Mouse (Mus musculus): ENCODE data around the gene Spata7. TPM values are rescaled to one million over a fixed set of nuclear protein-coding genes. Genes with fewer than 3 reads are reported as not detected.

The Spata7 gene
- polyA plus RNA-seq, 1 experiment from 2014 or later, result 26.6 TPM

GRCm38 (mm10) chr12:98662617-98663016 is 34.7 kb downstream of the Spata7 start:
- H3K4me2 ChIP-seq (ENCODE audit: low read depth, low read length, severe bottlenecking), result no peak overlapping the region
- ATAC-seq (replicated peaks; ENCODE audit: low FRiP score), result no peak
- H3K36me3 ChIP-seq (ENCODE audit: control insufficient read depth, insufficient read depth, low read length), result no peaks in the 10 kb centered on the region; the same call in 1 of the 2 replicates
- no peaks in the 10 kb centered on the region for H3K4me1 ChIP-seq (replicated peaks; ENCODE audit: control insufficient read depth, insufficient read depth, low read length)
- H3K4me3 ChIP-seq (ENCODE audit: low read depth, low read length), result no peak overlapping the region
- no peak overlapping the region for H3K27ac ChIP-seq (ENCODE audit: low read depth, low read length)
- no peaks in the 10 kb centered on the region for H3K27me3 ChIP-seq (ENCODE audit: control insufficient read depth, insufficient read depth, low read length)
- no peak overlapping the region for H3K9ac ChIP-seq (ENCODE audit: low read length)
- H3K9me3 ChIP-seq (ENCODE audit: control insufficient read depth, low read length), result no peaks in the 10 kb centered on the region
- DNase-seq (ENCODE audit: low spot score), result no peak
- 92% methylated on average over 7 of the region's 7 CpGs for WGBS

GRCm38 (mm10) chr12:98668132-98668814 is 40.3 kb downstream of the Spata7 start:
- no peak overlapping the region for H3K4me3 ChIP-seq (ENCODE audit: low read depth, low read length)
- no peaks in the 10 kb centered on the region for H3K4me1 ChIP-seq (replicated peaks; ENCODE audit: control insufficient read depth, insufficient read depth, low read length)
- H3K36me3 ChIP-seq (ENCODE audit: control insufficient read depth, insufficient read depth, low read length), result no peaks in the 10 kb centered on the region
- H3K4me2 ChIP-seq (ENCODE audit: low read depth, low read length, severe bottlenecking), result no peak overlapping the region
- 85% methylated on average over 10 of the region's 10 CpGs for WGBS
- ATAC-seq (replicated peaks; ENCODE audit: low FRiP score), result no peak
- H3K9me3 ChIP-seq (ENCODE audit: control insufficient read depth, low read length), result no peaks in the 10 kb centered on the region
- no peak overlapping the region for H3K9ac ChIP-seq (ENCODE audit: low read length)
- no peak for DNase-seq (ENCODE audit: low spot score)
- H3K27ac ChIP-seq (ENCODE audit: low read depth, low read length), result no peak overlapping the region
- H3K27me3 ChIP-seq (ENCODE audit: control insufficient read depth, insufficient read depth, low read length), result no peaks in the 10 kb centered on the region

- Histone ChIP-seq H3K4me2 (ENCODE audit: low read depth, low read length, severe bottlenecking) (no peak overlapping the region), H3K9ac (ENCODE audit: low read length) (no peak overlapping the region), H3K4me3 (ENCODE audit: low read depth, low read length) (no peak overlapping the region), H3K4me1 (replicated peaks; ENCODE audit: control insufficient read depth, insufficient read depth, low read length) (no peaks in the 10 kb centered on the region), H3K36me3 (ENCODE audit: control insufficient read depth, insufficient read depth, low read length) (no peaks in the 10 kb centered on the region), H3K9me3 (ENCODE audit: control insufficient read depth, low read length) (no peaks in the 10 kb centered on the region), H3K27me3 (ENCODE audit: control insufficient read depth, insufficient read depth, low read length) (no peaks in the 10 kb centered on the region), H3K27ac (ENCODE audit: low read depth, low read length) (no peak overlapping the region)
- ATAC-seq (replicated peaks; ENCODE audit: low FRiP score) (no peak), DNase-seq (ENCODE audit: low spot score) (no peak)
- WGBS, result 94% methylated on average over 10 of the region's 10 CpGs
Measured at GRCm38 (mm10) chr12:98669086-98669485, 41.1 kb downstream of the Spata7 start.

- Histone ChIP-seq H3K4me1 (replicated peaks; ENCODE audit: control insufficient read depth, insufficient read depth, low read length) (no peaks in the 10 kb centered on the region), H3K9ac (ENCODE audit: low read length) (no peak overlapping the region), H3K9me3 (ENCODE audit: control insufficient read depth, low read length) (no peaks in the 10 kb centered on the region), H3K27ac (ENCODE audit: low read depth, low read length) (no peak overlapping the region), H3K27me3 (ENCODE audit: control insufficient read depth, insufficient read depth, low read length) (no peaks in the 10 kb centered on the region), H3K4me2 (ENCODE audit: low read depth, low read length, severe bottlenecking) (no peak overlapping the region), H3K36me3 (ENCODE audit: control insufficient read depth, insufficient read depth, low read length) (no peaks in the 10 kb centered on the region), H3K4me3 (ENCODE audit: low read depth, low read length) (no peak overlapping the region)
- no peak for ATAC-seq (replicated peaks; ENCODE audit: low FRiP score)
- 87% methylated on average over 5 of the region's 5 CpGs for WGBS
- no peak for DNase-seq (ENCODE audit: low spot score)
Measured at GRCm38 (mm10) chr12:98669864-98670263, 41.9 kb downstream of the Spata7 start.

- no peak overlapping the region for H3K9ac ChIP-seq (ENCODE audit: low read length)
- no peak for ATAC-seq (replicated peaks; ENCODE audit: low FRiP score)
Measured at GRCm38 (mm10) chr12:98670429-98670828, 42.5 kb downstream of the Spata7 start.

GRCm38 (mm10) chr12:98673879-98674278 is 45.9 kb downstream of the Spata7 start:
- H3K9ac ChIP-seq (ENCODE audit: low read length), result no peak overlapping the region
- WGBS, result 64% methylated on average over 6 of the region's 6 CpGs
- H3K27me3 ChIP-seq (ENCODE audit: control insufficient read depth, insufficient read depth, low read length), result no peaks in the 10 kb centered on the region
- no peak overlapping the region for H3K27ac ChIP-seq (ENCODE audit: low read depth, low read length)
- no peak for ATAC-seq (replicated peaks; ENCODE audit: low FRiP score)
- no peak overlapping the region for H3K4me3 ChIP-seq (ENCODE audit: low read depth, low read length)
- no peaks in the 10 kb centered on the region for H3K4me1 ChIP-seq (replicated peaks; ENCODE audit: control insufficient read depth, insufficient read depth, low read length)
- DNase-seq (ENCODE audit: low spot score), result no peak
- H3K36me3 ChIP-seq (ENCODE audit: control insufficient read depth, insufficient read depth, low read length), result peaks cover under 1% of the 10 kb centered on the region; the same call in 1 of the 2 replicates
- no peaks in the 10 kb centered on the region for H3K9me3 ChIP-seq (ENCODE audit: control insufficient read depth, low read length)
- no peak overlapping the region for H3K4me2 ChIP-seq (ENCODE audit: low read depth, low read length, severe bottlenecking)

More at GRCm38 (mm10) chr12:98670429-98670828, 42.5 kb downstream of the Spata7 start:
- no peak for DNase-seq (ENCODE audit: low spot score)
- Histone ChIP-seq H3K27ac (ENCODE audit: low read depth, low read length) (no peak overlapping the region), H3K27me3 (ENCODE audit: control insufficient read depth, insufficient read depth, low read length) (no peaks in the 10 kb centered on the region), H3K4me2 (ENCODE audit: low read depth, low read length, severe bottlenecking) (no peak overlapping the region), H3K4me3 (ENCODE audit: low read depth, low read length) (no peak overlapping the region), H3K4me1 (replicated peaks; ENCODE audit: control insufficient read depth, insufficient read depth, low read length) (no peaks in the 10 kb centered on the region), H3K9me3 (ENCODE audit: control insufficient read depth, low read length) (no peaks in the 10 kb centered on the region), H3K36me3 (ENCODE audit: control insufficient read depth, insufficient read depth, low read length) (no peaks in the 10 kb centered on the region)
- 90% methylated on average over 4 of the region's 4 CpGs for WGBS

GRCm38 (mm10) chr12:98674627-98675143 is 46.7 kb downstream of the Spata7 start:
- H3K9me3 ChIP-seq (ENCODE audit: control insufficient read depth, low read length), result no peaks in the 10 kb centered on the region
- no peak overlapping the region for H3K27ac ChIP-seq (ENCODE audit: low read depth, low read length)
- H3K27me3 ChIP-seq (ENCODE audit: control insufficient read depth, insufficient read depth, low read length), result no peaks in the 10 kb centered on the region
- no peak overlapping the region for H3K9ac ChIP-seq (ENCODE audit: low read length)
- WGBS, result 7% methylated on average over 9 of the region's 9 CpGs
- ATAC-seq (replicated peaks; ENCODE audit: low FRiP score) (peak; percentile 83), DNase-seq (ENCODE audit: low spot score) (peak; percentile 83)
- H3K4me1 ChIP-seq (replicated peaks; ENCODE audit: control insufficient read depth, insufficient read depth, low read length), result no peaks in the 10 kb centered on the region
- H3K4me2 ChIP-seq (ENCODE audit: low read depth, low read length, severe bottlenecking), result peak overlapping the region; percentile 40; the same call in 1 of the 2 replicates
- peak overlapping the region; percentile 14; the same call in 1 of the 2 replicates for H3K4me3 ChIP-seq (ENCODE audit: low read depth, low read length)
- H3K36me3 ChIP-seq (ENCODE audit: control insufficient read depth, insufficient read depth, low read length), result peaks cover 3% of the 10 kb centered on the region; the same call in 1 of the 2 replicates

GRCm38 (mm10) chr12:98676861-98677260 is 48.9 kb downstream of the Spata7 start:
- H3K4me1 ChIP-seq (replicated peaks; ENCODE audit: control insufficient read depth, insufficient read depth, low read length), result no peaks in the 10 kb centered on the region
- H3K27ac ChIP-seq (ENCODE audit: low read depth, low read length), result no peak overlapping the region
- ATAC-seq (replicated peaks; ENCODE audit: low FRiP score) (no peak), DNase-seq (ENCODE audit: low spot score) (no peak)
- H3K36me3 ChIP-seq (ENCODE audit: control insufficient read depth, insufficient read depth, low read length), result peaks cover 3% of the 10 kb centered on the region; the same call in 1 of the 2 replicates
- no peaks in the 10 kb centered on the region for H3K9me3 ChIP-seq (ENCODE audit: control insufficient read depth, low read length)
- no peaks in the 10 kb centered on the region for H3K27me3 ChIP-seq (ENCODE audit: control insufficient read depth, insufficient read depth, low read length)
- WGBS, result 93% methylated on average over 6 of the region's 6 CpGs
- no peak overlapping the region for H3K4me2 ChIP-seq (ENCODE audit: low read depth, low read length, severe bottlenecking)
- no peak overlapping the region for H3K4me3 ChIP-seq (ENCODE audit: low read depth, low read length)
- H3K9ac ChIP-seq (ENCODE audit: low read length), result no peak overlapping the region

GRCm38 (mm10) chr12:98677336-98677735 is 49.4 kb downstream of the Spata7 start:
- no peak overlapping the region for H3K27ac ChIP-seq (ENCODE audit: low read depth, low read length)
- 58% methylated on average over 14 of the region's 14 CpGs for WGBS
- H3K9me3 ChIP-seq (ENCODE audit: control insufficient read depth, low read length), result no peaks in the 10 kb centered on the region
- no peak overlapping the region for H3K4me2 ChIP-seq (ENCODE audit: low read depth, low read length, severe bottlenecking)
- no peak overlapping the region for H3K9ac ChIP-seq (ENCODE audit: low read length)
- H3K4me1 ChIP-seq (replicated peaks; ENCODE audit: control insufficient read depth, insufficient read depth, low read length), result no peaks in the 10 kb centered on the region
- H3K4me3 ChIP-seq (ENCODE audit: low read depth, low read length), result no peak overlapping the region
- no peak for DNase-seq (ENCODE audit: low spot score)
- H3K27me3 ChIP-seq (ENCODE audit: control insufficient read depth, insufficient read depth, low read length), result no peaks in the 10 kb centered on the region
- ATAC-seq (replicated peaks; ENCODE audit: low FRiP score), result no peak
- peaks cover 6% of the 10 kb centered on the region; the same call in 1 of the 2 replicates for H3K36me3 ChIP-seq (ENCODE audit: control insufficient read depth, insufficient read depth, low read length)

All from forebrain, embryonic 11.5 days (tissue).